Mouse (Mus musculus): ENCODE measurements around the gene Cttnbp2.
A peak's percentile ranks its signal among the peaks of the same experiment; 100 is the strongest.
"Not testable (repeated sequence)": the region's sequence is repeated elsewhere in the genome, so short reads cannot be mapped to it uniquely, and the experiment has no call there.

Cttnbp2 gene

GRCm38 (mm10) chr6:18415961-18416360 is 98.7 kb downstream of the Cttnbp2 start:
- DNase-seq: no peak

GRCm38 (mm10) chr6:18411505-18412225 is 103.0 kb downstream of the Cttnbp2 start:
- DNase-seq: no peak

- no peak for DNase-seq
These were observed 106.2 kb downstream of the Cttnbp2 start for GRCm38 (mm10) chr6:18408445-18408844.

GRCm38 (mm10) chr6:18401066-18401674 is 113.5 kb downstream of the Cttnbp2 start:
- no peak for DNase-seq

- DNase-seq: peak in 1 of 2 experiments; percentile 13
These were observed 133.3 kb downstream of the Cttnbp2 start for GRCm38 (mm10) chr6:18381380-18381779.

GRCm38 (mm10) chr6:18380300-18381202 is 134.1 kb downstream of the Cttnbp2 start:
- peak in 1 of 2 experiments; percentile 31 for DNase-seq

- DNase-seq: not testable (repeated sequence)
These were observed 136.9 kb downstream of the Cttnbp2 start for GRCm38 (mm10) chr6:18377755-18378154.

GRCm38 (mm10) chr6:18374744-18375143 is 139.9 kb downstream of the Cttnbp2 start:
- no peak for DNase-seq

- DNase-seq: no peak
These were observed 141.0 kb downstream of the Cttnbp2 start for GRCm38 (mm10) chr6:18373652-18374051.

GRCm38 (mm10) chr6:18372447-18373228 is 142.0 kb downstream of the Cttnbp2 start:
- peak; percentile 80 to 85 for DNase-seq

- DNase-seq: no peak
These were observed 144.9 kb downstream of the Cttnbp2 start for GRCm38 (mm10) chr6:18369723-18370122.

GRCm38 (mm10) chr6:18369054-18369453 is 145.6 kb downstream of the Cttnbp2 start:
- no peak for DNase-seq

- DNase-seq: no peak
These were observed 152.4 kb downstream of the Cttnbp2 start for GRCm38 (mm10) chr6:18362232-18362631.

GRCm38 (mm10) chr6:18360955-18361354 is 153.7 kb downstream of the Cttnbp2 start:
- DNase-seq: no peak

GRCm38 (mm10) chr6:18360154-18360553 is 154.5 kb downstream of the Cttnbp2 start:
- no peak for DNase-seq

- no peak for DNase-seq
These were observed 165.3 kb downstream of the Cttnbp2 start for GRCm38 (mm10) chr6:18349153-18349858.

GRCm38 (mm10) chr6:18344272-18344671 is 170.4 kb downstream of the Cttnbp2 start:
- DNase-seq: no peak

- no peak for DNase-seq
These were observed 176.3 kb downstream of the Cttnbp2 start for GRCm38 (mm10) chr6:18338307-18338706.

- DNase-seq: no peak
These were observed 179.2 kb downstream of the Cttnbp2 start for GRCm38 (mm10) chr6:18335393-18335792.

- no peak for DNase-seq
These were observed 191.7 kb downstream of the Cttnbp2 start for GRCm38 (mm10) chr6:18322950-18323349.
